Mouse (Mus musculus) hindbrain, embryonic 14.5 days (tissue): ENCODE measurements around the gene Adgrl3. TPM values are rescaled to one million over a fixed set of nuclear protein-coding genes. Genes with fewer than 3 reads are reported as not detected.

Source experiments
- ATAC-seq: fragments of 200-750 bp; cut with Nextera tagmentation; 2 replicates; pipeline ENCODE4 v1.8.0; 2017; ENCODE audit warnings: moderate number of reproducible peaks, mild to moderate bottlenecking, moderate TSS enrichment, moderate library complexity; ENCODE audit not compliant: low FRiP score
- DNase-seq: peaks from one replicate; pipeline ENCODE4 v3.0.0-alpha.2; 2015; ENCODE audit warnings: low spot score
- H3K27ac ChIP-seq: fragments of 300-500 bp; sonication (generic); 2 replicates; pipeline ENCODE4 v1.5.1; 2014; ENCODE audit warnings: mild to moderate bottlenecking, moderate library complexity
- H3K27me3 ChIP-seq: fragments of 300-500 bp; sonication (generic); 2 replicates; pipeline ENCODE4 v1.6.1; 2014; ENCODE audit warnings: mild to moderate bottlenecking, low read length, mixed read lengths; ENCODE audit not compliant: control insufficient read depth, insufficient read depth
- H3K36me3 ChIP-seq: fragments of 300-500 bp; sonication (generic); replicated peaks from 2 replicates; pipeline ENCODE4 v1.6.1; 2014; ENCODE audit not compliant: control insufficient read depth, insufficient read depth
- H3K4me1 ChIP-seq: fragments of 300-500 bp; sonication (generic); replicated peaks from 2 replicates; pipeline ENCODE4 v1.6.1; 2014; ENCODE audit warnings: antibody characterized with exemption, low read length, mixed read lengths; ENCODE audit not compliant: control insufficient read depth, insufficient read depth
- H3K4me2 ChIP-seq: fragments of 300-500 bp; sonication (generic); replicated peaks from 2 replicates; pipeline ENCODE4 v1.6.1; 2014; ENCODE audit warnings: mild to moderate bottlenecking, moderate library complexity
- H3K4me3 ChIP-seq: fragments of 300-500 bp; sonication (generic); replicated peaks from 2 replicates; pipeline ENCODE4 v1.5.1; 2014; ENCODE audit warnings: mild to moderate bottlenecking, low read length
- H3K9ac ChIP-seq: fragments of 300-500 bp; sonication (generic); 2 replicates; pipeline ENCODE4 v1.6.1; 2014
- H3K9me3 ChIP-seq: fragments of 300-500 bp; sonication (generic); 2 replicates; pipeline ENCODE4 v1.6.1; 2016; ENCODE audit warnings: low read length; ENCODE audit not compliant: control insufficient read depth
- WGBS: fragments of 180-500 bp; shearing (Covaris S2); extraction: QIAGEN DNeasy Blood & Tissue Kit; methylation state at CpG from one replicate; pipeline ENCODE4 v1.1.7; 2014; 5-methylcytosine and 5-hydroxymethylcytosine counted together
- polyA plus RNA-seq: library from polyadenylated mRNA; unstranded; fragments of >200 nt; fragmentation: Nextera tagmentation; extraction: Ambion mirVana; gene quantifications from 2 replicates; pipeline ENCODE4 v1.2.1, GENCODE M21; 2014

Adgrl3 gene
- polyA plus RNA-seq, 1 experiment from 2014 or later: 77.7 TPM

GRCm38 (mm10) chr5:81028875-81029274 is 8.9 kb downstream of the Adgrl3 start:
- Histone ChIP-seq H3K4me3 (no peak overlapping the region), H3K4me1 (peaks cover 42% of the 10 kb centered on the region), H3K36me3 (no peaks in the 10 kb centered on the region), H3K9me3 (no peaks in the 10 kb centered on the region), H3K9ac (no peak overlapping the region), H3K27me3 (no peaks in the 10 kb centered on the region), H3K4me2 (no peak overlapping the region), H3K27ac (no peak overlapping the region)
- WGBS: 4% methylated on average over 2 of the region's 2 CpGs
- peak; percentile 84 for ATAC-seq
- peak; percentile 36 for DNase-seq

- H3K9ac ChIP-seq: no peak overlapping the region
- no peak overlapping the region for H3K4me2 ChIP-seq
- H3K27me3 ChIP-seq: no peaks in the 10 kb centered on the region
- H3K27ac ChIP-seq: no peak overlapping the region
- H3K9me3 ChIP-seq: no peaks in the 10 kb centered on the region
- H3K4me3 ChIP-seq: no peak overlapping the region
- 0 out of 2 replicates have a peak, but pooled peaks cover 9% of the 10 kb centered on the region for H3K4me1 ChIP-seq
- no peak for DNase-seq
- ATAC-seq: no peak
- H3K36me3 ChIP-seq: no peaks in the 10 kb centered on the region
Observed at GRCm38 (mm10) chr5:81037091-81037490, 17.2 kb downstream of the Adgrl3 start.

- ATAC-seq: no peak
- no peak overlapping the region for H3K4me3 ChIP-seq
- no peak overlapping the region for H3K4me2 ChIP-seq
Observed at GRCm38 (mm10) chr5:81043875-81044274, 23.9 kb downstream of the Adgrl3 start.

DNA sequence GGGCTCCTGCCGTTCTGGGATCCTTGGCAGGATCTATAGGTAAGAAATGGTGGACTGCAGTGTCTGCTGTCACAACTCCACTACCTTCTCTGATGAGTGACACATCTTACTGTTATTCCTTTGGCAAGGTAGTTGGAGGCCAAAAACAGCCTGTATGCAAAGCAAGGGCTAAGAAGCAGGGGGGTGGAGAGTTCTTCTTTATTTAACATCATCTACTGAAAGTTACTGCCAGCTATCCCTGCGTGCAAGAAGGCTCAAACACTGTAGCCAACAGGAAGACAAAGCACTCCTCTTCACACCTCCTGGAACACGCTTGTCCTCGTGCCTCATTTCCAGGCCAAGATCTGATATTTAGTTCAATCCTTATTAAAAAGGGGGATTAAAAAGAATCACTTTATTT is 26.2 kb downstream of the Adgrl3 start:
- WGBS: 89% methylated on average over 4 of the region's 4 CpGs
- no peak overlapping the region for H3K27ac ChIP-seq
- no peak overlapping the region for H3K4me3 ChIP-seq
- no peak overlapping the region for H3K4me2 ChIP-seq
- DNase-seq (no peak), ATAC-seq (no peak)
- H3K4me1 ChIP-seq: no peaks in the 10 kb centered on the region
- no peaks in the 10 kb centered on the region for H3K9me3 ChIP-seq
- H3K36me3 ChIP-seq: no peaks in the 10 kb centered on the region
- H3K9ac ChIP-seq: no peak overlapping the region
- no peaks in the 10 kb centered on the region for H3K27me3 ChIP-seq

More at GRCm38 (mm10) chr5:81043875-81044274, 23.9 kb downstream of the Adgrl3 start:
- 0 out of 2 replicates have a peak, but pooled peaks cover 8% of the 10 kb centered on the region for H3K4me1 ChIP-seq
- no peaks in the 10 kb centered on the region for H3K9me3 ChIP-seq
- no peak overlapping the region for H3K27ac ChIP-seq
- no peak for DNase-seq
- H3K36me3 ChIP-seq: no peaks in the 10 kb centered on the region
- no peaks in the 10 kb centered on the region for H3K27me3 ChIP-seq
- no peak overlapping the region for H3K9ac ChIP-seq

DNA sequence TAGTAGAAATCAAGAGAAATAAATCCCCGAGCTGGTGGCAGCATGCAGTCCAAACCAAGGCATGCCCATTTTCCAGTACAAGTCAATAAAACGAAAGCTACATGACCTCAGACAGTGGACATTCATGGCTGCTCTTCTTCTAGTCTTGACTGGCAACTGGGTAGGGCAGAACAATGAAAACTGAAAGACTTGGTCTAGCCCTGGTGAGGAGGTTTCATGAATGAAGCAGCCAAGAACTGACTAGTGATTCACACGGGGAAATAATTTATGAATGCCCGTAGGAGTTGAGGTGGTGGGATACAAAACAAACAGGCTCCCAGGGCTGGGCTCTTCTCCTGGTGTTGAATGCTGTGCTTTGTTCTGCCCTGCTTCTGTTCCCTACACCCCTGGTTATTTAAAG is 34.7 kb downstream of the Adgrl3 start:
- Histone ChIP-seq H3K4me2 (no peak overlapping the region), H3K4me3 (no peak overlapping the region), H3K9me3 (no peaks in the 10 kb centered on the region), H3K4me1 (0 out of 2 replicates have a peak, but pooled peaks cover under 1% of the 10 kb centered on the region), H3K27me3 (no peaks in the 10 kb centered on the region), H3K9ac (no peak overlapping the region), H3K27ac (no peak overlapping the region), H3K36me3 (no peaks in the 10 kb centered on the region)
- ATAC-seq (no peak), DNase-seq (no peak)
- 50% methylated on average over 4 of the region's 4 CpGs for WGBS

DNA sequence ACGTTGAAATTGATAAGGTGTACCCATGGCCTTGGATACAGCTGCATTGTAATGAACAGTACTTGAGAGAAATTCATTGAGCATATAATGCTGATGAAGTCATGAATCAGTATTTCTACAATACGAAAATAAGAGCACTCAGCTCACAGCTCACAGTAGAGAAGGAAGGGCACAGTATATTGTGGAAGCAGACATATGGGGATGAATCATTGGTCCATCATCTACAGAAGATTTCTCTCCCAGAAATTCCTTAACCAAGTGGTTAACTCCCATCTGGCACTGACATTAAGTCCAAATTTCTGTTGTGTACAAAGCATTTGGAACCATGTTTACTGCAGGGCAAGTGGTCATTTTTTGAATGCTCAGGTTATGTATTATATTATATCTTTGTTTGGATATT is 35.3 kb downstream of the Adgrl3 start:
- Histone ChIP-seq H3K9ac (no peak overlapping the region), H3K9me3 (no peaks in the 10 kb centered on the region), H3K27ac (no peak overlapping the region), H3K36me3 (no peaks in the 10 kb centered on the region), H3K27me3 (no peaks in the 10 kb centered on the region), H3K4me1 (peaks cover 7% of the 10 kb centered on the region; the same call in 1 of the 2 replicates), H3K4me2 (no peak overlapping the region), H3K4me3 (no peak overlapping the region)
- 77% methylated on average over 2 of the region's 2 CpGs for WGBS
- DNase-seq: no peak
- ATAC-seq: no peak

- Histone ChIP-seq H3K4me1 (peaks cover 24% of the 10 kb centered on the region), H3K4me2 (no peak overlapping the region), H3K27me3 (no peaks in the 10 kb centered on the region), H3K27ac (no peak overlapping the region), H3K36me3 (no peaks in the 10 kb centered on the region), H3K9me3 (no peaks in the 10 kb centered on the region), H3K9ac (no peak overlapping the region), H3K4me3 (no peak overlapping the region)
- 91% methylated on average over 2 of the region's 2 CpGs for WGBS
- ATAC-seq: no peak
- DNase-seq: no peak
Observed at GRCm38 (mm10) chr5:81058122-81058521, 38.2 kb downstream of the Adgrl3 start.

GRCm38 (mm10) chr5:81060950-81061349 is 41.0 kb downstream of the Adgrl3 start:
- WGBS: 14% methylated on average over 2 of the region's 2 CpGs

DNA sequence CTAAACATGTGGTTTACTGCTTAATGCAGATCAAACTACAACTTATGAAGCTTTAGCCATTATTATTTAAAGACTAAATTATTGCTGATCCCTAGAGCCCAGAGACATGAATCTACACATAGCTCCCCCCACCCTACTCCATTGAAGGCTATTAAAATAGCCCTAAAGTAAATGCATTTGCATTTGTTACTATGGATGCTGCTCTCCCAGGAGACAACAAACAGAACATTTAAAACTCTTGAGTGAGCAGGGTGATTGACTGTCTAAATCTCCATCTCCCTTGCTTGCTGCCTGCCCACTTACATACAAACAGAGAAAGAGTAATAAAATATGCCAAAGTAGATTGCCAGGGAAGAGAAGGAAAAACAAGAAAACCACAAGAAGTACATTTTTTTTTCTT is 41.4 kb downstream of the Adgrl3 start:
- H3K4me1 ChIP-seq: peaks cover 24% of the 10 kb centered on the region
- no peak overlapping the region for H3K27ac ChIP-seq
- no peak overlapping the region for H3K9ac ChIP-seq
- DNase-seq (no peak), ATAC-seq (peak; percentile 43; the same call in 1 of the 2 replicates)
- no peak overlapping the region for H3K4me2 ChIP-seq
- no peaks in the 10 kb centered on the region for H3K36me3 ChIP-seq
- no peak overlapping the region for H3K4me3 ChIP-seq
- no peaks in the 10 kb centered on the region for H3K9me3 ChIP-seq
- no peaks in the 10 kb centered on the region for H3K27me3 ChIP-seq

More at GRCm38 (mm10) chr5:81060950-81061349, 41.0 kb downstream of the Adgrl3 start:
- ATAC-seq: no peak
- no peak overlapping the region for H3K4me3 ChIP-seq
- no peaks in the 10 kb centered on the region for H3K36me3 ChIP-seq
- H3K27me3 ChIP-seq: no peaks in the 10 kb centered on the region
- peaks cover 24% of the 10 kb centered on the region for H3K4me1 ChIP-seq
- no peaks in the 10 kb centered on the region for H3K9me3 ChIP-seq
- H3K4me2 ChIP-seq: no peak overlapping the region
- DNase-seq: no peak
- no peak overlapping the region for H3K9ac ChIP-seq
- no peak overlapping the region for H3K27ac ChIP-seq

- WGBS: 43% methylated on average over 2 of the region's 2 CpGs
- no peak for DNase-seq
- H3K9ac ChIP-seq: no peak overlapping the region
- H3K4me2 ChIP-seq: no peak overlapping the region
- no peaks in the 10 kb centered on the region for H3K36me3 ChIP-seq
- no peak overlapping the region for H3K27ac ChIP-seq
- peaks cover 24% of the 10 kb centered on the region for H3K4me1 ChIP-seq
- no peak for ATAC-seq
- H3K4me3 ChIP-seq: no peak overlapping the region
- H3K9me3 ChIP-seq: no peaks in the 10 kb centered on the region
- no peaks in the 10 kb centered on the region for H3K27me3 ChIP-seq
Observed at GRCm38 (mm10) chr5:81064026-81064425, 44.1 kb downstream of the Adgrl3 start.
